Mouse (Mus musculus) limb, embryonic 14.5 days (tissue): ENCODE results near the gene Mgll. TPM values are rescaled to one million over a fixed set of nuclear protein-coding genes. Genes with fewer than 3 reads are reported as not detected.

Experiments
- ATAC-seq: fragments of 200-750 bp; cut with Nextera tagmentation; 2 replicates; pipeline ENCODE4 v1.8.0; 2017; ENCODE audit warnings: low read depth, moderate number of reproducible peaks, moderate TSS enrichment; ENCODE audit not compliant: low FRiP score
- DNase-seq: peaks from one replicate; pipeline ENCODE4 v3.0.0-alpha.2; 2015; ENCODE audit warnings: low spot score
- H3K27ac ChIP-seq: fragments of 300-500 bp; sonication (generic); replicated peaks from 2 replicates; pipeline ENCODE4 v1.5.1; 2014; ENCODE audit warnings: low read depth, mild to moderate bottlenecking, low read length, moderate library complexity, mixed read lengths
- H3K27me3 ChIP-seq: fragments of 300-500 bp; sonication (generic); 2 replicates; pipeline ENCODE4 v1.6.1; 2014; ENCODE audit warnings: low read length, mixed read lengths; ENCODE audit not compliant: control insufficient read depth, insufficient read depth
- H3K36me3 ChIP-seq: fragments of 300-500 bp; sonication (generic); 2 replicates; pipeline ENCODE4 v1.6.1; 2014; ENCODE audit warnings: mild to moderate bottlenecking, low read length, moderate library complexity, mixed read lengths; ENCODE audit not compliant: control insufficient read depth, insufficient read depth
- H3K4me1 ChIP-seq: fragments of 300-500 bp; sonication (generic); 2 replicates; pipeline ENCODE4 v1.6.1; 2014; ENCODE audit warnings: antibody characterized with exemption, low read length, mixed read lengths; ENCODE audit not compliant: control insufficient read depth, insufficient read depth
- H3K4me2 ChIP-seq: fragments of 300-500 bp; sonication (generic); replicated peaks from 2 replicates; pipeline ENCODE4 v1.6.1; 2014; ENCODE audit warnings: low read depth, mild to moderate bottlenecking, low read length, moderate library complexity; ENCODE audit not compliant: severe bottlenecking
- H3K4me3 ChIP-seq: fragments of 300-500 bp; sonication (generic); replicated peaks from 2 replicates; pipeline ENCODE4 v1.5.1; 2014; ENCODE audit warnings: low read length
- H3K9ac ChIP-seq: fragments of 300-500 bp; sonication (generic); 2 replicates; pipeline ENCODE4 v1.6.1; 2014; ENCODE audit warnings: mild to moderate bottlenecking, low read depth, low read length, moderate library complexity; ENCODE audit not compliant: severe bottlenecking
- H3K9me3 ChIP-seq: fragments of 300-500 bp; sonication (generic); 2 replicates; pipeline ENCODE4 v1.6.1; 2016; ENCODE audit warnings: low read length; ENCODE audit not compliant: control insufficient read depth
- POLR2A ChIP-seq: fragments of 200-500 bp; IDR thresholded peaks from 2 replicates; pipeline ENCODE4 v1.8.0; 2012; ENCODE audit warnings: inconsistent platforms, mild to moderate bottlenecking, moderate library complexity, borderline replicate concordance; ENCODE audit not compliant: insufficient read depth, insufficient read length; ENCODE audit errors: extremely low read depth
- WGBS: fragments of 180-500 bp; shearing (Covaris S2); extraction: QIAGEN DNeasy Blood & Tissue Kit; methylation state at CpG from one replicate; pipeline ENCODE4 v1.1.7; 2014; 5-methylcytosine and 5-hydroxymethylcytosine counted together
- polyA plus RNA-seq, 2 experiments: library from polyadenylated mRNA; depleted of rRNA in 1 of 2; stranded (reverse) in 1 of 2; unstranded in 1 of 2; fragments of >200 nt; fragmentation: Nextera tagmentation in 1 of 2; extraction: Ambion mirVana in 1 of 2; gene quantifications; 2 replicates each; pipeline versions ENCODE4 v1.2.1 to v1.2.3; 2012 to 2014

Mgll gene
- 7.5 and 9.0 TPM in 2 replicates for polyA plus RNA-seq (2012; rRNA removed)
- polyA plus RNA-seq (2014; fragmentation: Nextera tagmentation; extraction: Ambion mirVana) = 17.6 and 18.8 TPM in 2 replicates

GRCm38 (mm10) chr6:88724313-88725195, at the start of gene Mgll:
TSS of gene Mgll (plus strand) at chr6:88724412.
- H3K4me2 ChIP-seq = peak within 1 kb of the TSS; percentile 97
- DNase-seq (peak; percentile 52), ATAC-seq (peak; percentile 82)
- H3K4me1 ChIP-seq = no peaks in the 10 kb centered on the region
- no peak within 1 kb of the TSS; the same call in 1 of the 2 replicates for H3K27ac ChIP-seq
- TF ChIP-seq POLR2A = no peak
- H3K36me3 ChIP-seq = no peaks in the 10 kb centered on the region
- H3K27me3 ChIP-seq = peaks cover 4% of the 10 kb centered on the region
- H3K9me3 ChIP-seq = no peaks in the 10 kb centered on the region
- under 1% methylated on average over 75 of the region's 105 CpGs for WGBS
- peak within 1 kb of the TSS; percentile 62 for H3K9ac ChIP-seq
- peak within 1 kb of the TSS; percentile 69 for H3K4me3 ChIP-seq

DNA sequence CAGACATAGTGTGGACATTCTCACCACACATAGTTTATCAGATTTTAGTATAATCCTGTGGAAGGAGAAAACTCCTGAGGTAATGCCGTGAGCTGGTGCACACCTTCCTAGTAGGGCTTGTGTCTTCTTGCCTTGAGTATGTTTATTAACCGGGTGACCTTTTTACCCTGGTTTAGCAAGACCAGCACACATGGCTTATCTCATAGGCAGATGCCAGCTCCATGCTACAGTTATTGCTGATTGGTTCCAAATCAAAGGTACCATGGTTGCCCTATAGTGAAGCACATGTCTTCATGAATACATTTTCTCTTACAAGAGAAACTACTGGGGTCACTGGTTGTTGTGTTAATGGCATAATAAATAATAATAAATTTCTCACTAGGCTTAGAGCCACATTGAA, 48.4 kb upstream of the Mgll start:
- H3K27ac ChIP-seq = no peak overlapping the region
- DNase-seq (no peak), ATAC-seq (no peak)
- no peaks in the 10 kb centered on the region for H3K36me3 ChIP-seq
- no peaks in the 10 kb centered on the region for H3K9me3 ChIP-seq
- WGBS = 80% methylated on average over 2 of the region's 2 CpGs
- H3K9ac ChIP-seq = no peak overlapping the region
- H3K4me2 ChIP-seq = no peak overlapping the region
- no peak for TF ChIP-seq POLR2A
- H3K4me3 ChIP-seq = no peak overlapping the region
- no peaks in the 10 kb centered on the region for H3K4me1 ChIP-seq
- H3K27me3 ChIP-seq = no peaks in the 10 kb centered on the region

DNA sequence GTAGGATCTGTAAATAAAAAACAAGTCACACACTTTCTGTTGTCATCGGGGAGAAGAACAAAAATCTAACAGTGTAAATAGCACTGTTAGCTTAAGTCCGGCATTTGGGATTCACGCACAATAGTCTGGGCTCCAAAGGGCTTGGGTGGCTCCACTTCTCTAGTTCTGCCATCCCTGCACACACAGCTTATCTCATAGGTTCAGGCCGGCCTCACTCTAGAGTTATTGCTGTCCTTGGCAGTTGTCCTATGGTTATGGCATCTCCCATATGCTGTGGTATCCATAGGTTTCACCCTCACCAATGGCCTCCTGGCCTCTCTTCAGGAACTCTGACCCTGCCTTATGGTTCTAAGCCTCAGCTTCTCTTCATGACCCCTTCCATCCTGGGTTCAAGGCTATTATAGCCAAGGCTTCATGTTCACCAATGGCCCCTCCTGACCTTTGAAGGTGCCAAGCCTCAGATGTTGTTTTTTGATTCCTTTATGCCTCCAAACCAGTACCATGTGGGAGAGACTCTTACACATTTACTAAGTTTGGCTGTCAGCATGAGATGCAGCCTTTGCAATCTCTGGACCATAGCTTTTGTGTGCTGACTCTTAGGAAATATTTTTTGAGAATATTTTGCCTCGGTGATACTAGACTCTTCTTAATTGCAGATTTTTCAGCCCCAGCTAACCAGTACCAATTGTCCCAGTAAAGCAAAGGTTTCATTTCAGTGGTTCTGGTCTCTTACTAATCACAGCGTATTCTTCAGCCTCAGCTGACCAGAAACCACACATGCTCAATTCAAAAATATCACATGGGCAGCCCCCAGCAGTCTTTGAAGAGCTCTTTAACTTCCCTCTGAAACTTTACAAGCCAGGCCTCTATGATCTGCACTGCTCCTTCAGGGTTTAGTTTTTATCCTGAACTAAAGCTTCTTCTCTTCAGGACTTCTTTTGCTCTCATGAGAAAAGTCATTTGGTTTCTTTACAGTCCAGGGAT, 47.2 kb upstream of the Mgll start:
- Histone ChIP-seq H3K9me3 (no peaks in the 10 kb centered on the region), H3K9ac (no peak overlapping the region), H3K4me2 (no peak overlapping the region), H3K27ac (no peak overlapping the region), H3K36me3 (no peaks in the 10 kb centered on the region), H3K4me3 (no peak overlapping the region), H3K4me1 (no peaks in the 10 kb centered on the region), H3K27me3 (no peaks in the 10 kb centered on the region)
- ATAC-seq (no peak), DNase-seq (no peak)
- no peak for TF ChIP-seq POLR2A
- 83% methylated on average over 6 of the region's 6 CpGs for WGBS

GRCm38 (mm10) chr6:88677738-88678137, 46.5 kb upstream of the Mgll start:
- DNase-seq (no peak), ATAC-seq (no peak)
- Histone ChIP-seq H3K4me3 (no peak overlapping the region), H3K36me3 (no peaks in the 10 kb centered on the region), H3K4me2 (no peak overlapping the region), H3K9ac (no peak overlapping the region), H3K27me3 (no peaks in the 10 kb centered on the region), H3K9me3 (no peaks in the 10 kb centered on the region), H3K4me1 (no peaks in the 10 kb centered on the region), H3K27ac (no peak overlapping the region)
- 71% methylated on average over 2 of the region's 2 CpGs for WGBS
- no peak for TF ChIP-seq POLR2A

DNA sequence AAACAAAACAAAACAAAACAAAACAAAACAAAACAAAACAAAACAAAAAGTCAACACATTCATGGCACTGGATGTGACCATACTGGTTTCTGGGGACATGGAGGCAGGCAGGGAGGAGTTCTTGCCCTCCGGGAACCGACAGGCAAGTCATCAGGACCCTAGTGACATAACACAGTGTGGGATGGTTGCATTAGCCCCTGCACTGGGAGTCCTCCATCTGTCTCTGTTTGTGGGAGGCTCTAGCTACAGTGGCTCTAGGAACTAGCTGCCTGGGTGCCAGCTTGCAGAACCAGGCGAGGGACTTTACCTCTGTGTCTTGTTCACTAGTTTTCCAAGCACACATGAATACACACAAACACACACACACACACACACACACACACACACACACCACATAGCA, 43.2 kb upstream of the Mgll start:
- Histone ChIP-seq H3K9ac (no peak overlapping the region), H3K36me3 (no peaks in the 10 kb centered on the region), H3K4me1 (no peaks in the 10 kb centered on the region), H3K9me3 (no peaks in the 10 kb centered on the region), H3K4me2 (no peak overlapping the region), H3K27me3 (no peaks in the 10 kb centered on the region), H3K27ac (no peak overlapping the region), H3K4me3 (no peak overlapping the region)
- DNase-seq (no peak), ATAC-seq (no peak)
- TF ChIP-seq POLR2A = no peak
- 83% methylated on average over 3 of the region's 3 CpGs for WGBS
